ENCODE assay signal across 36 mouse cellular contexts in genomic region chr9:77577931-77578330, GRCm38 (mm10). TPM values are rescaled to one million over a fixed set of nuclear protein-coding genes. Genes with fewer than 3 reads are reported as not detected.
"Had no signal": no experiment of that assay in that cellular context is flagged by ENCODE, and none has a peak within 500 bp of the region (broad histone marks: within the 10 kb centered on the region; RNA-seq: fewer than 3 reads in every experiment).

No protein-coding gene starts in this region.

- H3K4me3 ChIP-seq: limb, embryonic 10.5 days; limb, embryonic 12.5 days; limb, embryonic 13.5 days; limb, embryonic 15.5 days; liver, embryonic 12.5 days; liver, embryonic 13.5 days; liver, embryonic 15.5 days; lung, embryonic 15.5 days; megakaryocyte, embryonic 14.5 days; midbrain, embryonic 10.5 days; midbrain, embryonic 12.5 days; midbrain, embryonic 13.5 days; midbrain, embryonic 15.5 days; myocyte; neural tube, embryonic 12.5 days had no signal

- H3K4me1 ChIP-seq: limb, embryonic 10.5 days; limb, embryonic 12.5 days; limb, embryonic 13.5 days; limb, embryonic 15.5 days; liver, embryonic 12.5 days; liver, embryonic 13.5 days; liver, embryonic 15.5 days; lung, embryonic 15.5 days; megakaryocyte, embryonic 14.5 days; midbrain, embryonic 12.5 days; midbrain, embryonic 13.5 days; midbrain, embryonic 15.5 days; neural tube, embryonic 12.5 days had no signal

- H3K9ac ChIP-seq: limb, embryonic 12.5 days; limb, embryonic 13.5 days; limb, embryonic 15.5 days; liver, embryonic 12.5 days; liver, embryonic 13.5 days; liver, embryonic 14.5 days; liver, embryonic 15.5 days; liver, postnatal 0 days; lung, embryonic 14.5 days; lung, embryonic 15.5 days; midbrain, embryonic 12.5 days; midbrain, embryonic 13.5 days; midbrain, embryonic 15.5 days; neural tube, embryonic 12.5 days had no signal

- H3K36me3 ChIP-seq: limb, embryonic 10.5 days; limb, embryonic 12.5 days; limb, embryonic 13.5 days; limb, embryonic 15.5 days; liver, embryonic 12.5 days; liver, embryonic 13.5 days; liver, embryonic 15.5 days; lung, embryonic 15.5 days; midbrain, embryonic 10.5 days; midbrain, embryonic 12.5 days; midbrain, embryonic 13.5 days; midbrain, embryonic 15.5 days; neural tube, embryonic 12.5 days had no signal

- H3K27me3 ChIP-seq: limb, embryonic 12.5 days; limb, embryonic 13.5 days; limb, embryonic 15.5 days; liver, embryonic 13.5 days; liver, embryonic 15.5 days; lung, embryonic 15.5 days; midbrain, embryonic 12.5 days; midbrain, embryonic 13.5 days; midbrain, embryonic 15.5 days; neural tube, embryonic 12.5 days had no signal

- DNase-seq: left cerebral cortex, postnatal 4 days; liver; liver, embryonic 13.5 days; liver, postnatal 0 days; lung, adult 18-20 months; lung, adult 2 months; lung, embryonic 14.5 days; lung, postnatal 10 days; lung, postnatal 14 days; lung, postnatal 36 days; lung, postnatal 4 days; midbrain, embryonic 14.5 days had no signal

- H3K4me2 ChIP-seq: limb, embryonic 12.5 days; limb, embryonic 13.5 days; limb, embryonic 15.5 days; liver, embryonic 11.5 days; liver, embryonic 12.5 days; liver, embryonic 13.5 days; liver, embryonic 15.5 days; lung, embryonic 14.5 days; lung, embryonic 15.5 days; midbrain, embryonic 11.5 days; midbrain, embryonic 12.5 days; midbrain, embryonic 13.5 days; midbrain, embryonic 15.5 days; neural tube, embryonic 12.5 days had no signal

- H3K9me3 ChIP-seq: limb, embryonic 10.5 days; limb, embryonic 12.5 days; limb, embryonic 13.5 days; limb, embryonic 15.5 days; liver, embryonic 12.5 days; liver, embryonic 13.5 days; liver, embryonic 15.5 days; lung, embryonic 15.5 days; midbrain, embryonic 10.5 days; midbrain, embryonic 12.5 days; midbrain, embryonic 13.5 days; midbrain, embryonic 15.5 days; neural tube, embryonic 12.5 days had no signal

- H3K27ac ChIP-seq: limb, embryonic 10.5 days; limb, embryonic 12.5 days; limb, embryonic 13.5 days; limb, embryonic 15.5 days; liver, embryonic 12.5 days; liver, embryonic 13.5 days; liver, embryonic 14.5 days; liver, embryonic 15.5 days; lung, embryonic 15.5 days; macrophage; midbrain, embryonic 10.5 days; midbrain, embryonic 12.5 days; midbrain, embryonic 13.5 days; midbrain, embryonic 15.5 days; neural tube, embryonic 12.5 days had no signal

RNA-seq across cellular contexts. Expression of gene Klhl31, which starts 58.4 kb away (rescaled TPM):
- total RNA-seq: left cerebral cortex, postnatal 36 days; megakaryocyte progenitor cell, adult 5-6 weeks; megakaryocyte, adult 5-6 weeks; megakaryocyte-erythroid progenitor cell, adult 5-6 weeks; monocyte, adult 5-6 weeks had no signal
- polyA plus RNA-seq: liver, adult 2 months; macrophage; midbrain, embryonic 14.5 days had no signal
